Mouse (Mus musculus): ENCODE data around the gene Sdad1.

Sdad1 gene

DNA sequence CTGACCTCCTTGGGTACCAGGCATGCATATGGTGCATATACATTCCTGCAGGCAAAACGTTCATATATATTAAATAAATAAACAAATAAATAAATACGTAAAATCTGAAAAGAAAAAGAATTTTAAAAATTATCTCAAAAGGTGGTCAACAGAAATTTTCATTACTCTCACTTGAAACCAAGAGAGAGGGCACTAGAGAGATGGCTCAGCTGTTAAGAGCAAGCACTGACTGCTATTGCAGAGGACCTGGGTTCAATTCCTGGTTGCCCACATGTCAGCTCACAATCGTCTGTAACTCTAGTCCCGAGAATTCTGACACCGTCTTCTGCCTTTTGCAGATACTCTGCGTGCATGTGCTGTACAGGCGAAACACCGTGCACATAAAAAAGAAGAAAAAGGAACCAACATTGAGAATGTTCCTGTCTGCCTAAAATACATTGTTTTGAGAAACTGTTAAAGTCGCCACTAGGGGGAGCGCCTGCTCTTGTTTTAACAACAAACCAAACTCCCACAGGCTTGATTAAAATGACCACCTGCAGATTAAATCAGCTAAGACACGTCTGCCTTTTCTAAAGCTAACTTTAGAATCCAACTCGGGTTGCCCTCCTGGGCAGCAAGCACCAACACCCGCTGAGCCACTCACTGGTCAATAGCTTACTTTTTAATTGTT, 1.9 kb upstream of the Sdad1 start:
- peak; percentile 78 for DNase-seq (ENCODE audit: extremely low read depth, low read depth)

DNA sequence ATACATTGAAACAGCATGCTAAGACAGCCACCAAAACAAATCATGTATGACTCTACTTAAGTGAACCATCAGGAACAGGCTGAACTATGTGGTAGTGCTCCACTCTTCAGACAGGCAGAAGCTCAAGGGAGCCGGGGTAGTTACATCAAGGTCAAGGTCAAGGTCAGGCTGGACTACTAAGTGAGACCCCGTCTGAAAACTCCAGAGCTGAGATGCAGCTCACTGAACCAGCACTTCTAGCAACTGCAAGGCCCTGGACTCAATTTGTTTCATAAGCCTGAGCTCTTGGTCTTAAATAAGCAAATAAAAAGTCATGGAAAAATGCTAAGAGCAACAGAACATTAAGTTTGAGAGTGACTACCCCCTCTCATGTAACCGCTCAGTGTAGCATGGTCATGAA, 6.0 kb downstream of the Sdad1 start:
- no peak for DNase-seq (ENCODE audit: extremely low read depth, low read depth)

DNA sequence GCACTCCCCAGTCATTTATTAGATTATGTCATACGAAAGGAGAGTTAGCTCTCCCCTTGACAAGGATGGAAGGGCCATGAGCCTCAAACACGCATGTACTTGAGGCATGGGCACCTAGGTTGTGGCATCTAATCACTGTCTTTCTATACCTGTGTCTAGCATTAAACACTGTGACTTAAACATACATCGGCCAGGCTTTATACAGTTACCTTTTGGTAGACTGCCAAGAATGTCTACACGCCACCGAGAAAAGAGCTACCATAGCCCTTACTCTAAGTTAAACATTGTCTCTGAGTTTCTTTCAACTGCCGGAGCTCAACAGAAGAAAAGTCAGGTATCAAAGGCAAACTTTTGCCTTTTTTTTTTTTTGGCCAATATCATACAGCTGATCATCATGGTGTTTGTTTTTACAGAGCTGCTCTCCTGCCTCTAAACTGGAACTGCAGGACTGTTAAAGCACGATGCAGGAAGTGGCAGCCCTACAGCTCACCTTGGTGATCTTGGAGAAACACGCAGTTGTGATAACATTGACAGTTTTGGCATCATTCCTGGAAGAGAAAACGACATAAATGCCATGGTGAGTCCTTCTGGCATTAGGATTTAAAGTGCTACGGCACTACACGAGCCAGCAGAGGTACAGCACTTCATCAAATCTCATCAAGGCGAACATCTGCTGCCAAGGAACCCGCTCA, 8.0 kb downstream of the Sdad1 start:
- no peak for DNase-seq (ENCODE audit: extremely low read depth, low read depth)

DNA sequence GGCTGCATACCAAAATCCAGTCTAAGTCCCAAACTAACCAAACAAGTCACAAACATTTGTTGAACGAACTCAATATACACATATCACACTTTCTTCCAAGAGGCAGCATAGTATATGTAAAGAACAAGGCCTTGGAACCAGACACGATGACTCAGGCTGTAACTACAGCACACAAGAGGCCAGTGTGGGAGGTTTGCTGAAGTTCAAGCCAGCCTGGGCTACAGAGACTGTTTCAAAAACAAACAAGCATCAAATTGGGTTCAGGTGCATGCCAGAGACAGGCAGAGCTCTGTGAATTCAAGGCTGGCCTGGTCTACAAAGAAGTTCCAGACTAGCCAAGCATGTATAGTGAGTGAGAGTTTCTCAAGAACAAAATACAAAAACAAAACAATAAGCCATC, 15.8 kb downstream of the Sdad1 start:
- no peak for DNase-seq (ENCODE audit: extremely low read depth, low read depth)

DNA sequence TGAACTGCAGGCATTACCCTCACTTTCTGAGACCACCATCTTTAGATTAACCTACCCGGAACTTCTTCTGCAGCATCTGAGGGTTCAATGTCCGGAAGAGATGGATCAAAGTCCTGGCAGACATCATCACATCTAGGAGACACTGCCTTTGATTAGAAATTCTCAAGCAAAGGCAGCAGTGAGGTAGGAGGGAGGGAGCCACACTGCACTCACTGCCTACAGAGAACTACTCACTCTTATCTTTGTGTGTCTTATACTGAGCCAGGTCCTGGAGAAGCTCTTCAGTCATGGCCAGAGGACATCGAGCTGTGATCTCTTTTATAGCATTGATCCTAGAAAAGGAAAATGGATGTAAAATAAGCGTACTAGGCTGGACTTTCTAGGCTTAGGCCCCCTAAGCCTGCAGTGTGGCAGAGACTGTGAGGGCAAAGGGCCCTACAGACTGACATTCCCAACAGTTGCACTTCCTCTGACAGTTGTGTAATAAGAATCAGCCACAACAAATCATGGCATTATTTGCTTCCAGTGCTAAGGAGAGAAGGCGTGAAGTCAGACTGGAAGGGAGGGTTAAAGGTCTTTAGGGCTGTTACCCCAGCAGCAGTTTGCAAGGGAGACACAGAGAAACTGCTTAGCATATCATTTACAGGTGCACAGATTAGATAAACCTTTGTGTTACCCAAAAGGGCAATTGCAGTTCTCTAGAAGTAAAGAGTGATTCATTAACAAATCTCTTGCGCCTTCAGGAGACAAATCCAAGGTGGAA, 18.4 kb downstream of the Sdad1 start:
- DNase-seq (ENCODE audit: extremely low read depth, low read depth): no peak

DNA sequence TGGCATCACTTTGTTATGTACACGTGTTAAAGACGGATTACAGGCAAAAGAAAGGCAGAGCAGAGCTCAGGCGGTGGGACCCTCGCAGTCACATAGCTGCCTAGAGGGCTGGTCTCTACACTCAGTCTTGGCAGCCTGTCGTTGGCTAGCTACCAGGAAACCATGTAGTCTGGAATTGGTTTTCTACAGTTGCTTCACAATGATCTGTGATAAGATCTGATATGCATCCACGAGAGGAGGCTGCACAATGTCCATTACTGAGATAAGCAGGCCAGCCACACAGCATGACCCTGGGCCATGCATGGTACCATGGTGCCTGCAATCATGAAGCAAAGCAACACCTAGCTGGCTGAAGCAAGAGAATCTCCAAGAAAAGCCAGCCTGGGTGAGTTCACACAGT, 22.4 kb downstream of the Sdad1 start:
- no peak for DNase-seq (ENCODE audit: extremely low read depth, low read depth)

DNA sequence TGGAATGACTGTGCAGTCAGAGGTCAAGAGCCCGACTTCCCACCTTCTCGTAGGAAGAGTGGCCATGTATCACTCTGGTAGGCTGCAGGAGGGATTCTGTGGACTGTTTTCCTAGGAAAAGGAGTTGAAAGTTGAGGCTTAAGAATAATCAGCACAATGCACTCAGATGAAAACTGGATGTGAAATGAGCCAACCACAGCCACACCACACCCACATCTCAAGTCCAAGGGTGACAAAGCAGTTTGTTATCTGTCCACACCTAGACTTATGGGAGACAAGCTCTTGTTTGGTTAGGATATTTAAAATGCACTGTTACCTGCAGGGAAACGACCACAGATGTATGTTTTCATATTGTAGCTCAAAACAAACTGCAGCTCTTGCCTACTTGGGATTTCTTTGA, 27.2 kb downstream of the Sdad1 start:
- peak; percentile 65 for DNase-seq (ENCODE audit: extremely low read depth, low read depth)

DNA sequence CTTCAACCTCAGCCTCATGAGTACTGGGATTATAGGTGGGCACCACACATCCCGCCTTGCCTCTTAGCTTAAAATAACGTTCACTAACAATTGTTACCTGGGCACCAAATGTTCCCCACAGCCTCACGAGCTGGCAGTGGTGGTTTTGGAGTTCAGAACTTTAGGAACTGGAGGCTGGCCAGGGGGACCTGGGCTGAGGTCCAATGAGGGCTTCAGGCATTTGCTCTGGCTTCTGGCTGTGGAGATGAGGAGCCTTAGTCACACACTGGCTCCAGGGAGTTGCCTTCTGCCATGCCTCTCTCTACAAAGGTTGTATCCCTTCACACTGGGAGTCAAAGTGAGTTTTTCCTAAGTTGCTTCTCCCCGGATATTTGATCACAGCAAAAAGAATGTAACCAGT, 27.7 kb downstream of the Sdad1 start:
- DNase-seq (ENCODE audit: extremely low read depth, low read depth): no peak

DNA sequence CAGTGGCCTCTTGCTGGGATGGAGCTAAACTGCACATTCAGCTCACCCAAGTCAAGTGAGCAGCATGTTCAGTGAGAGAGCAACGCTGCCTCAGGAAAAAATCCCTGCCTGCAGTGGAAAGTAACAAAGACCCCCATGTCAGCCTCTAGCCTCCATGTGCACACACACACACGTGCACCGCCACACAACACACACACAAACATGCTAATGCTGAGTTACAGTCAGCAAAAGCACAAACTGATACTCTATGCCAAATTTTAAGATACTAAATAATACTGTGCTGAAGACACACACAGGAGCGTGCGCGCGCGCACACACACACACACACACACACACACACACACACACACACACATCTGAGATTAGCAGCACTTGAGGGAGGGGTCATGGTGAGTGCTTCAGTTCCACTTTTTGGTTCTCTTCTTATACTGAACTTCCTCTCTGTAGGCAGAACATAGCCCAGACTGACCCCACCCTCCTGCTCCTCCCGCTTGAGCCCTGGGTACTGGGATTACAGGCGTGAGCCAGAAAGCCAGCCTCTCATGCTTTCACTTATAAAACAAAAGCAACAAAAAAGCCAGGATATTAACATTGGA, 31.2 kb downstream of the Sdad1 start:
- DNase-seq (ENCODE audit: extremely low read depth, low read depth): peak; percentile 91

DNA sequence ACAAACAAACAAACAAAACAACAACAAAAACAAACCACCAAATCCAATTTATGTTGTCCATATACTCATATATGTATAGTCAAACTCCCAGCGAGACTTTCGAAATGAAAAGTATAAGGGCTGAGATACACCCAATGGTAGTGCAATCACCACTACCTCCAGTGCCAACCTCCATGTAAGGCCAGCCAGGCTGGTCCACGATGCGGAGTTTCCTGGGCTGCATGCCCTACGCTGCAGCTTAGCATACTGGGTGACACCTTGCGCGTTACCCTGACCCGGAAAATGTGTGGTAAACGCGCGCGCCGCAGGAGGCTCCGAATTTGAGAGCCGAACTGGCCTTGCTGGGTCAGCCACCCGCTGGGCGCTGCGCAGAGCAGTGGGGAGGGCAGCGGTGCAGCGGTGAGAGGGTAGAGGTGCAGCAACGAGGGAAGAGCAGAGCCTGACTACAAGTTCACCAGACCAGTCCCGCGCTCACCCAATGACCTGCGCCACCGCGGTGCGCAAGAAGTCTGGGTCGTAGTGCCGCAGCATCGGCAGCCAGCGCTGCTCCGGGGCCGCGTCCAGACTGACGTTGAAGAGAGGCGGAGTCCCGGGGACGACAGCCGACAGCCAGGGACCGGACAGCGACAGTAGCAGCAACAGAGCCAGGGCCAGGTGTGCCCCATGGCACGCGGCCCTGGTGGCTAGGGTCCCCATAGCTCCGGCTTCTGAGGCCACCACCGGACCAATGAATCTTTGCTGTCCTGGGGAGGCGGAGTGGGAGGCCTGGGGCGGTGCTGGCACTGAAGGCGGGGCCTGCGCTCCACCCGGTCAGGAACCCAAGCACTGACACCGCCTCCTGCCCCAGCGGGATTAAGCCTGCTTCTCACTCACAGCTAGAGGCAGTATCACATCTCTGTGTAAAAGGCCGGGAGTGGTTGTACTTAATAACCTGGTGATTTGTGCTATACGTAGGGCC, 32.6 kb downstream of the Sdad1 start, which contains the start of gene Naaa:
Gene Naaa, minus strand, starts transcription at position 734 of the 958 bp plus-strand sequence.
- peak; percentile 73 for DNase-seq (ENCODE audit: extremely low read depth, low read depth)

DNA sequence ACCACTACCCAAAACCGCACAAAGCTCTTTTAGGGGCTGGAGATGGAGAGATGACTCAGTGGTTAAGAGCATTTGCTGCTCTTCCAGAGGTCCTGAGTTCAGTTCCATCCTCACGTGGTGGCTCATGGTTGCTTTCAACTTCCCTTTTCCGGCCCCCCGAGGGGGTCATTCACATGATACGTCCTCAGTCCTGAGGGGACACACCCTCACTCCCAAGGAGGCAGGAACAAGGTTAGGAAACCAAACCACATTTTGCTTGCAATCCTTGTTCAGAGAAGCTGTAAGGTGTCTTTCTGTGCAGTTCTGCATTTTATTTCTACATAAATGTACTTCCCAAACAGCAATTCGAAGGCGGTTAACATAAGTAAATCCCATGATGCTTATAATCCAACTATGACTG, 39.8 kb downstream of the Sdad1 start:
- DNase-seq (ENCODE audit: extremely low read depth, low read depth): no peak

DNA sequence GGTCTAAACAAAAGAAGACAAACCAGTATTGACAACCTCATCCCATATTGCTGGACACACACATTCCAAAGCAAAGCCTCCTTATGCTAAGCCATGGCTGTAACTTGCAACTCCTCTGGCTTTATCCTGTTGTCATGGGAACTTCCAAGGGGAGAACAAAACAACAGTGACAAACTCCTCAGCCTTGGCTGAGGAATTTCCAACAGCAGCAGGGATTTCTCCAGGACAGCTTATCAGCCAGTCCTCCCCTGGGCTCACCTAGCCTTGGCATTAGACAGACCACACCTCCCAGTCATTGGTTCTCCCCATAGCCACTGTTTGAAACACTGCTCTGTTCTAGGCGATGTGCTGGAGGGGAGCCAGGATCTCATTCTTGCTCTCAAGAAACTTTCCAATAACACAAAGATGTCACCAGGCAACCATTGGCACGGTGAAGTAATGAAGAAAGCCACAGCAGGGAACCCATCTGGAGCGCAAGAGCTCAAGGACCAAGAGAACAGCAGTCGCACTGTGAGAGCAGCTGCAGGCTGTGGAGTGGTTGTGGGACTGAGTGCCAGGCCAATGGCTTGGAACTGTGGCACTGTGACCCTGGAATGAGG, 46.4 kb downstream of the Sdad1 start:
- no peak for DNase-seq (ENCODE audit: extremely low read depth, low read depth)

DNA sequence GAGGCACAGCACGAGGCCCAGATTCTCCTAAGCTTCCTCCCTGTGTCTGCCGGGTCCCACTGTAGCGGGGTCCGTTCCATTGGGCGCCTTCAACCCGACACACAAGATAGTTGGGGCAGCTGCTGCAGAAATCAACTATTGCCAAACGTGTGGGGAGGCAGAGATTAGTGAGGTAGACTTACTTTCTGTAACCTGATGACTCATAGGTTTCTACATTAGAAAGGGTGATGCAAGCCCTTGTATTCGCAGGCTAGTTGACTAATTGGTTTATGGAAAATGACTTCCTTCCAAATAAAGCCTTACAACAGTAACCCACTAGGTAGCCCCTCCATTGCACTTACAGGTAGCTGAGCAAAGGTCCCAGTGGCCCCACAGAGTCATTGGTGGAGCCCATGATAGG, 47.6 kb downstream of the Sdad1 start:
- DNase-seq (ENCODE audit: extremely low read depth, low read depth): no peak

DNA sequence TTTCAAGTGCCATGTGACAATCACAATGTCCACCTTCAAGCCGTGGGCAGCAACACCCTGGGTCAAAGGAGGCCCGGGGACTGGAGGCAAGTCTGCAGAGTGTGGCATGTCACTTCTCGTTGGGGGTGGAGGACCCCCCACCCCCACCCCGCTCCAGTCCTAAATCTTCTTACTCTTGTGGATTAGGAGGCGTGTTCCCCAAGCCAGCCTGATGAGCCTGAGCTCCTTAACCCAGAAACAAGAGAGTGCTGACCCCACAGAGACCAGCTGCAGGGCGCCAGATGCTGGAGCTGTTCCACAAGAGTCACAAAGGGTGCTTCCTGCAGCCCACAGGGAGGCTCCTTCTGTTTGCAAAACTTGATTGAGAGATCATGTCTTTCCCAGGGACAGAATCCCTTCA, 54.1 kb downstream of the Sdad1 start, which contains the start of gene Ppef2:
Gene Ppef2, minus strand, starts transcription at position 61 of the 400 bp plus-strand sequence.
- DNase-seq (ENCODE audit: extremely low read depth, low read depth): no peak

DNA sequence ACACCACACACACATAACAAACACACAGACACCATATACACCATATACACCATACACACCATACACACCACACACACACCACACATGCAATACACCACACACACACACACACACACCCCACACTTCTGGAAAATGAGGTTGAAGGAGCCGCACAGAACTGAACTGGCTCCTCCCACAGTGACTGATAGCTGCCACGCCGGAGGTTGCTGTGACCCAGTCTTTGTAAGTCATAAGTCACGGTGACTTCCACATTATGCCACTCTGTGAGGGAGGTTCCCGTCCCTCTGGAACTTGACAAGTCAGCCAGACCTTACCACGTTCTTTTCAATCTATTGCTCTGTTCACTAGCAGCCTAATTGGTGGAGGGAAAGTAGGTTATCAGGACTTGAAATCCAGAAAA, 55.8 kb downstream of the Sdad1 start:
- no peak for DNase-seq (ENCODE audit: extremely low read depth, low read depth)

DNA sequence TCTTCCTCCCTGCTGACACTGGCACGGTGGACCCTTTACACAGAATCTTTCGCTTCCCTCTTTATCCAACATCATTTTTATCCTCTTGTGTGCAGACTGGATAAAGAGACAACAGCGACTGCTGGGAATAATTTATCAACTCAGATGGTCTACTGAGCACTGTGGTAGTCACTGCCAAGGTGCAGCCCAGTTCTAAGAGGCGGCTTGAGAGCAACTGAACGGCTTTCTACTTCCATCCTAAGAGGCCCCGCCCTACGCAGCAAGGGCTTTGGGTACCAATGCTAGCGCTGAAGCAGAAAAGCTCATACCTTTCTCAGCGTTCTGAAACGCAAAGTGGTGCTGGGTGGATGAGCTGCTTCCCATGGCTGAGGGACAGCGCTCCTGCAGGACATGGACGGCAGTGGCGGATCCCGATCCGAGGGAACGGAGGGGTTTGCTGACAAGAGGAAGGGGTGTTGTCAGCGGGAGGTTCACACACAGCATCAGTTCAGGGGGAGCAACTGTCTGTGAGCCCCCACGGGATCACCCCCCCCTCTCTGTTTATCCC, 57.4 kb downstream of the Sdad1 start:
- DNase-seq (ENCODE audit: extremely low read depth, low read depth): no peak

DNA sequence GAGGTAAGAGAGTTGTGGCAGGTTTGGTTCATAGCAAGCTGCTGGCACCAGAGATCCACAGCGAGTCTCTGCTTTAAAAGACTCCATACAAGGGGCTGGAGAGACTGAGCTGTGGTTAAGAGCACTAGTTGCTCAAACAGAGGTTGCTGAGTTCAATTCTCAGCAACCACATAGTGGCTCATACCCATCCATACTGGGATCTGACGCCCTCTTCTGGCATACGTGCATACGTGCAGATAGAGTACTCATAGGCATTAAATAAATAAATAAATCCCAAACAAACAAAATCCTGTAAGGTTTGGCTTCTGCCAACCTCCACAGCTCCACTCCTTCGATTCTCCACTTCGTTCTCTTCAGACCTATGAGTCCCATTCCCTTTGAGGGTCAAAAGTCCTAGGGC, 58.2 kb downstream of the Sdad1 start:
- DNase-seq (ENCODE audit: extremely low read depth, low read depth): no peak

DNA sequence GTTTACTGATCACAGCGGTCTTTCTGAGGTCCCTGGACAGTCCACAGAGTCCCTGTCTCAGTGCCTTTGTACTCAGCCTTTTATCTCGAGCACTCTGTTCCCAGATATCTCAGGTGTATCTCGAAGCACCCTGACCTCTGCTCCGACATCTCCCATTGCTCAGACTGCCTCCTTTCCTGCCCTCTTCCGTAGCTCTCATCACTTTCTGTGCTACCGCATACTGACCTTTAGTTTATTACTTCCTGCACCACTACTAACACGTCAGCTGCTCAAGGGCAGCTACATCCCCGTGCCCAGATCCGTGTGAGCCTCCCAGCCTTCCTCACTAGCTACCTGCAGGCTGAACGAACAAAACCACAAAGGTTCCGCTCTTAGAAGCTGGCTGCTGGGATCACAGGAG, 61.7 kb downstream of the Sdad1 start:
- no peak for DNase-seq (ENCODE audit: extremely low read depth, low read depth)

DNA sequence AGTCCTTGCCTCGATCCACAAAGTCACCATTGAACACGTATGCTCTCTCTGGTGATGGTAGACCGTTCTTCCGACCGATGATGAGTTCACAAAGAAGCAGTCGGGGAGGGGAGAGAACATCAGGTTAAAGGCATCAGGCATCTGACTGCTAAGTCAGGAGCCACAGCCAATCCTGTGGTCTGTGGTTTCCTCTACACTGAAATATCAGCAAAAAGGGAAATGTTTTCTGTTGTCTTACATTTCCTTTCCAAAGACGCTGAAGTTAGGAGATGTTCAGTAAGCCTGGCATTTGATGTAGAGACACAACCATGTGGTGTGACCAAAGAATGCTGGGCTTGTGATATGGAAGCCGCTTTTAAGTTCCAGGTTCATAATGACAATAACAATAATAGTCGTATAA, 64.8 kb downstream of the Sdad1 start:
- DNase-seq (ENCODE audit: extremely low read depth, low read depth): peak; percentile 91

DNA sequence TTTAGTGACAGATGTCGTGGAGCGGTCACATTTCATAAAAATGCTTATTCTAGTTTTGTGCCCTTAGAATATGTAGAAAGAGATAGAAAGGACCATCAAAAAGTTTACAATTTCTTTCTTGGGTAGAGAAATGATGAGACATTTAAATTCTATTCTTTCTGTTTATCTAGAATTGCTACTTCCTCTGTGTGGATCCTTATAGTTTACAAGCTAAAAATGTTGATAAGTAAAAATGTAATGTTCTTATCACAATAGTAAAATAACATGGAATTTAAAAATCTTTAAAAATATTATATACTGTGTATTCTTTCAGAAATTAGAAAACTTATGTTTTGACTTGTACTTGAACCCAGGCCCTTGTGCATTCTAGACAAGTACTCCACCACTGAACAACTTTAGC, 65.4 kb downstream of the Sdad1 start:
- no peak for DNase-seq (ENCODE audit: extremely low read depth, low read depth)
